Mouse (Mus musculus) midbrain, embryonic 12.5 days (tissue): ENCODE measurements around the gene Olfr45. TPM values are rescaled to one million over a fixed set of nuclear protein-coding genes. Genes with fewer than 3 reads are reported as not detected.

Experiments used
- ATAC-seq: fragments of 200-750 bp; cut with Nextera tagmentation; 2 replicates; pipeline ENCODE4 v1.8.0; 2017; ENCODE audit warnings: low read depth, moderate TSS enrichment, moderate library complexity; ENCODE audit not compliant: low FRiP score
- H3K27ac ChIP-seq: fragments of 300-500 bp; sonication (generic); replicated peaks from 2 replicates; pipeline ENCODE4 v1.5.1; 2016; ENCODE audit warnings: mild to moderate bottlenecking
- H3K27me3 ChIP-seq: fragments of 300-500 bp; sonication (generic); 2 replicates; pipeline ENCODE4 v1.6.1; 2016; ENCODE audit warnings: mild to moderate bottlenecking
- H3K36me3 ChIP-seq: fragments of 300-500 bp; sonication (generic); 2 replicates; pipeline ENCODE4 v1.6.1; 2016
- H3K4me1 ChIP-seq: fragments of 300-500 bp; sonication (generic); 2 replicates; pipeline ENCODE4 v1.6.1; 2016
- H3K4me2 ChIP-seq: fragments of 300-500 bp; sonication (generic); replicated peaks from 2 replicates; pipeline ENCODE4 v1.6.1; 2016; ENCODE audit warnings: mild to moderate bottlenecking, moderate library complexity
- H3K4me3 ChIP-seq: fragments of 300-500 bp; sonication (generic); 2 replicates; pipeline ENCODE4 v1.5.1; 2016; ENCODE audit warnings: mild to moderate bottlenecking
- H3K9ac ChIP-seq: fragments of 300-500 bp; sonication (generic); replicated peaks from 2 replicates; pipeline ENCODE4 v1.6.1; 2016; ENCODE audit warnings: mild to moderate bottlenecking, moderate library complexity
- H3K9me3 ChIP-seq: fragments of 300-500 bp; sonication (generic); 2 replicates; pipeline ENCODE4 v1.6.1; 2016; ENCODE audit warnings: mild to moderate bottlenecking
- WGBS: fragments of 180-500 bp; shearing (Covaris S2); methylation state at CpG from one replicate; pipeline ENCODE4 v1.1.7; 2016; 5-methylcytosine and 5-hydroxymethylcytosine counted together
- polyA plus RNA-seq: library from polyadenylated mRNA; unstranded; fragments of >200 nt; fragmentation: Nextera tagmentation; extraction: Ambion mirVana; gene quantifications from 2 replicates; pipeline ENCODE4 v1.2.1, GENCODE M21; 2016

Olfr45 gene
- polyA plus RNA-seq, 1 experiment from 2014 or later = not detected

- Histone ChIP-seq H3K9me3 (0 out of 2 replicates have a peak, but pooled peaks cover 2% of the 10 kb centered on the region), H3K9ac (no peak overlapping the region), H3K4me2 (no peak overlapping the region), H3K4me3 (no peak overlapping the region), H3K36me3 (no peaks in the 10 kb centered on the region), H3K27ac (no peak overlapping the region), H3K27me3 (no peaks in the 10 kb centered on the region), H3K4me1 (no peaks in the 10 kb centered on the region)
- 76% methylated on average over 2 of the region's 2 CpGs for WGBS
- no peak for ATAC-seq
Measured at GRCm38 (mm10) chr7:140733162-140733561, 51.4 kb downstream of the Olfr45 start.

Other genes with a start within 250 kb of the Olfr45 start
- not detected in 2 replicates for gene Olfr533, start 218.6 kb upstream of the Olfr45 start, polyA plus RNA-seq
- gene Olfr535, start 197.7 kb upstream of the Olfr45 start, polyA plus RNA-seq = not detected in 2 replicates
- gene Olfr536, start 174.6 kb upstream of the Olfr45 start, polyA plus RNA-seq = not detected in 2 replicates
- gene Olfr538, start 114.1 kb upstream of the Olfr45 start, polyA plus RNA-seq = not detected in 2 replicates
- 0.03 TPM in 1 of 2 replicates, not detected in the other for gene Olfr46, start 80.7 kb upstream of the Olfr45 start, polyA plus RNA-seq
- gene Olfr61, start 53.0 kb upstream of the Olfr45 start, polyA plus RNA-seq = not detected in 2 replicates
- gene Olfr53, start 35.5 kb upstream of the Olfr45 start, polyA plus RNA-seq = not detected in 2 replicates
- gene Olfr539, start 22.0 kb upstream of the Olfr45 start, polyA plus RNA-seq = not detected in 2 replicates
- not detected in 2 replicates for gene Olfr541, start 15.3 kb downstream of the Olfr45 start, polyA plus RNA-seq
- gene Cyp2e1, start 81.8 kb downstream of the Olfr45 start, polyA plus RNA-seq = not detected in 2 replicates
- gene Syce1, start 105.9 kb downstream of the Olfr45 start, polyA plus RNA-seq = 0.15 and 0.41 TPM in 2 replicates
- gene Zfp941, start 140.2 kb downstream of the Olfr45 start, polyA plus RNA-seq = 8.5 and 10.1 TPM in 2 replicates
- 0.29 TPM in 1 of 2 replicates, not detected in the other for gene Urah, start 153.1 kb downstream of the Olfr45 start, polyA plus RNA-seq
- not detected in 2 replicates for gene Scgb1c1, start 163.6 kb downstream of the Olfr45 start, polyA plus RNA-seq
- not detected in 2 replicates for gene Odf3, start 165.9 kb downstream of the Olfr45 start, polyA plus RNA-seq
- 0.20 TPM in 1 of 2 replicates, not detected in the other for gene Gm45785, start 174.4 kb downstream of the Olfr45 start, polyA plus RNA-seq
- gene Ric8a, start 175.0 kb downstream of the Olfr45 start, polyA plus RNA-seq = 69.2 and 78.3 TPM in 2 replicates
- 30.9 and 33.2 TPM in 2 replicates for gene Bet1l, start 175.6 kb downstream of the Olfr45 start, polyA plus RNA-seq
- 279 and 300 TPM in 2 replicates for gene Psmd13, start 200.0 kb downstream of the Olfr45 start, polyA plus RNA-seq
- gene Sirt3, start 200.4 kb downstream of the Olfr45 start, polyA plus RNA-seq = 27.4 and 28.9 TPM in 2 replicates
- not detected in 2 replicates for gene Cox8b, start 218.5 kb downstream of the Olfr45 start, polyA plus RNA-seq
- gene Nlrp6, start 239.0 kb downstream of the Olfr45 start, polyA plus RNA-seq = 0.08 and 0.18 TPM in 2 replicates